Mouse (Mus musculus): ENCODE measurements at regions not wholly inside any gene's neighbourhood (a gene's known extent, or its start where the extent isn't known, plus 50 kb on each side); places are given as distances from the start of the nearest gene placed in this dataset.

- ATAC-seq (replicated peaks; ENCODE audit: insufficient number of reproducible peaks, low FRiP score, low TSS enrichment, low read depth), result no peak
- no peak for DNase-seq (ENCODE audit: low spot score)
- H3K9ac ChIP-seq (replicated peaks; ENCODE audit: low read length), result no peak overlapping the region
Measured at GRCm38 (mm10) chr7:64056498-64056897, 97.1 kb upstream of the Trpm1 start.

GRCm38 (mm10) chr7:64054996-64055395 is 98.6 kb upstream of the Trpm1 start:
- no peaks in the 10 kb centered on the region for H3K36me3 ChIP-seq (replicated peaks; ENCODE audit: control insufficient read depth, insufficient read depth, low read depth, low read length)
- H3K9ac ChIP-seq (replicated peaks; ENCODE audit: low read length), result no peak overlapping the region
- ATAC-seq (replicated peaks; ENCODE audit: insufficient number of reproducible peaks, low FRiP score, low TSS enrichment, low read depth), result no peak
- H3K4me3 ChIP-seq (ENCODE audit: low read depth, low read length), result no peak overlapping the region
- H3K4me2 ChIP-seq (ENCODE audit: low read depth, low read length), result no peak overlapping the region
- WGBS, result 74% methylated on average over 4 of the region's 4 CpGs
- H3K27ac ChIP-seq (replicated peaks; ENCODE audit: low read depth, low read length), result no peak overlapping the region
- no peaks in the 10 kb centered on the region for H3K27me3 ChIP-seq (ENCODE audit: control insufficient read depth, insufficient read depth, low read length)
- no peak for DNase-seq (ENCODE audit: low spot score)
- H3K9me3 ChIP-seq (replicated peaks; ENCODE audit: control insufficient read depth, low read length), result no peaks in the 10 kb centered on the region
- H3K4me1 ChIP-seq (ENCODE audit: control insufficient read depth, insufficient read depth, low read length), result no peaks in the 10 kb centered on the region; the same call in 1 of the 2 replicates

More at GRCm38 (mm10) chr7:64056498-64056897, 97.1 kb upstream of the Trpm1 start:
- no peaks in the 10 kb centered on the region; the same call in 1 of the 2 replicates for H3K4me1 ChIP-seq (ENCODE audit: control insufficient read depth, insufficient read depth, low read length)
- no peak overlapping the region for H3K4me2 ChIP-seq (ENCODE audit: low read depth, low read length)
- H3K36me3 ChIP-seq (replicated peaks; ENCODE audit: control insufficient read depth, insufficient read depth, low read depth, low read length), result no peaks in the 10 kb centered on the region
- no peak overlapping the region for H3K4me3 ChIP-seq (ENCODE audit: low read depth, low read length)
- H3K27me3 ChIP-seq (ENCODE audit: control insufficient read depth, insufficient read depth, low read length), result no peaks in the 10 kb centered on the region
- no peak overlapping the region for H3K27ac ChIP-seq (replicated peaks; ENCODE audit: low read depth, low read length)
- WGBS, result 78% methylated on average over 3 of the region's 3 CpGs
- H3K9me3 ChIP-seq (replicated peaks; ENCODE audit: control insufficient read depth, low read length), result no peaks in the 10 kb centered on the region

- no peaks in the 10 kb centered on the region; the same call in 1 of the 2 replicates for H3K4me1 ChIP-seq (ENCODE audit: control insufficient read depth, insufficient read depth, low read length)
- 55% methylated on average over 12 of the region's 12 CpGs for WGBS
- no peak overlapping the region for H3K4me2 ChIP-seq (ENCODE audit: low read depth, low read length)
- H3K27me3 ChIP-seq (ENCODE audit: control insufficient read depth, insufficient read depth, low read length), result no peaks in the 10 kb centered on the region
- no peaks in the 10 kb centered on the region for H3K36me3 ChIP-seq (replicated peaks; ENCODE audit: control insufficient read depth, insufficient read depth, low read depth, low read length)
- no peak for ATAC-seq (replicated peaks; ENCODE audit: insufficient number of reproducible peaks, low FRiP score, low TSS enrichment, low read depth)
- no peaks in the 10 kb centered on the region for H3K9me3 ChIP-seq (replicated peaks; ENCODE audit: control insufficient read depth, low read length)
- no peak overlapping the region for H3K27ac ChIP-seq (replicated peaks; ENCODE audit: low read depth, low read length)
- DNase-seq (ENCODE audit: low spot score), result no peak
- no peak overlapping the region for H3K9ac ChIP-seq (replicated peaks; ENCODE audit: low read length)
- H3K4me3 ChIP-seq (ENCODE audit: low read depth, low read length), result no peak overlapping the region
Measured at GRCm38 (mm10) chr7:64053766-64054165, 99.9 kb upstream of the Trpm1 start.

- Histone ChIP-seq H3K9ac (replicated peaks; ENCODE audit: low read length) (no peak overlapping the region), H3K36me3 (replicated peaks; ENCODE audit: control insufficient read depth, insufficient read depth, low read depth, low read length) (no peaks in the 10 kb centered on the region), H3K4me1 (ENCODE audit: control insufficient read depth, insufficient read depth, low read length) (no peaks in the 10 kb centered on the region), H3K4me3 (ENCODE audit: low read depth, low read length) (no peak overlapping the region), H3K27me3 (ENCODE audit: control insufficient read depth, insufficient read depth, low read length) (no peaks in the 10 kb centered on the region), H3K9me3 (replicated peaks; ENCODE audit: control insufficient read depth, low read length) (no peaks in the 10 kb centered on the region), H3K4me2 (ENCODE audit: low read depth, low read length) (no peak overlapping the region), H3K27ac (replicated peaks; ENCODE audit: low read depth, low read length) (no peak overlapping the region)
- ATAC-seq (replicated peaks; ENCODE audit: insufficient number of reproducible peaks, low FRiP score, low TSS enrichment, low read depth) (no peak), DNase-seq (ENCODE audit: low spot score) (no peak)
- WGBS, result 89% methylated on average over 9 of the region's 9 CpGs
Measured at GRCm38 (mm10) chr7:64052400-64052799, 101.2 kb upstream of the Trpm1 start.

- Histone ChIP-seq H3K9me3 (replicated peaks; ENCODE audit: control insufficient read depth, low read length) (no peaks in the 10 kb centered on the region), H3K27ac (replicated peaks; ENCODE audit: low read depth, low read length) (no peak overlapping the region), H3K9ac (replicated peaks; ENCODE audit: low read length) (no peak overlapping the region), H3K4me1 (ENCODE audit: control insufficient read depth, insufficient read depth, low read length) (no peaks in the 10 kb centered on the region), H3K36me3 (replicated peaks; ENCODE audit: control insufficient read depth, insufficient read depth, low read depth, low read length) (no peaks in the 10 kb centered on the region), H3K4me3 (ENCODE audit: low read depth, low read length) (no peak overlapping the region), H3K27me3 (ENCODE audit: control insufficient read depth, insufficient read depth, low read length) (no peaks in the 10 kb centered on the region), H3K4me2 (ENCODE audit: low read depth, low read length) (no peak overlapping the region)
- ATAC-seq (replicated peaks; ENCODE audit: insufficient number of reproducible peaks, low FRiP score, low TSS enrichment, low read depth) (no peak), DNase-seq (ENCODE audit: low spot score) (no peak)
- 81% methylated on average over 3 of the region's 3 CpGs for WGBS
Measured at GRCm38 (mm10) chr7:64050826-64051401, 102.7 kb upstream of the Trpm1 start.

- no peak overlapping the region for H3K9ac ChIP-seq (replicated peaks; ENCODE audit: low read length)
- DNase-seq (ENCODE audit: low spot score), result no peak
- H3K27ac ChIP-seq (replicated peaks; ENCODE audit: low read depth, low read length), result no peak overlapping the region
- no peak overlapping the region for H3K4me2 ChIP-seq (ENCODE audit: low read depth, low read length)
- H3K27me3 ChIP-seq (ENCODE audit: control insufficient read depth, insufficient read depth, low read length), result no peaks in the 10 kb centered on the region
- H3K36me3 ChIP-seq (replicated peaks; ENCODE audit: control insufficient read depth, insufficient read depth, low read depth, low read length), result no peaks in the 10 kb centered on the region
- no peaks in the 10 kb centered on the region for H3K4me1 ChIP-seq (ENCODE audit: control insufficient read depth, insufficient read depth, low read length)
- H3K4me3 ChIP-seq (ENCODE audit: low read depth, low read length), result no peak overlapping the region
- H3K9me3 ChIP-seq (replicated peaks; ENCODE audit: control insufficient read depth, low read length), result no peaks in the 10 kb centered on the region
- 75% methylated on average over 5 of the region's 5 CpGs for WGBS
- ATAC-seq (replicated peaks; ENCODE audit: insufficient number of reproducible peaks, low FRiP score, low TSS enrichment, low read depth), result no peak
Measured at GRCm38 (mm10) chr7:64050246-64050645, 103.4 kb upstream of the Trpm1 start.

- peak; percentile 24; the same call in 1 of the 2 replicates for ATAC-seq (replicated peaks; ENCODE audit: insufficient number of reproducible peaks, low FRiP score, low TSS enrichment, low read depth)
- Histone ChIP-seq H3K9me3 (replicated peaks; ENCODE audit: control insufficient read depth, low read length) (no peaks in the 10 kb centered on the region), H3K4me1 (ENCODE audit: control insufficient read depth, insufficient read depth, low read length) (no peaks in the 10 kb centered on the region), H3K9ac (replicated peaks; ENCODE audit: low read length) (peak overlapping the region; percentile 78), H3K27ac (replicated peaks; ENCODE audit: low read depth, low read length) (no peak overlapping the region), H3K36me3 (replicated peaks; ENCODE audit: control insufficient read depth, insufficient read depth, low read depth, low read length) (no peaks in the 10 kb centered on the region), H3K27me3 (ENCODE audit: control insufficient read depth, insufficient read depth, low read length) (no peaks in the 10 kb centered on the region), H3K4me3 (ENCODE audit: low read depth, low read length) (peak overlapping the region; percentile 41; the same call in 1 of the 2 replicates), H3K4me2 (ENCODE audit: low read depth, low read length) (peak overlapping the region; percentile 83)
- 75% methylated on average over 11 of the region's 11 CpGs for WGBS
- no peak for DNase-seq (ENCODE audit: low spot score)
Measured at GRCm38 (mm10) chr7:64049183-64049965, 104.3 kb upstream of the Trpm1 start.

- H3K4me2 ChIP-seq (ENCODE audit: low read depth, low read length), result peak overlapping the region; percentile 83
- H3K27ac ChIP-seq (replicated peaks; ENCODE audit: low read depth, low read length), result no peak overlapping the region
- H3K36me3 ChIP-seq (replicated peaks; ENCODE audit: control insufficient read depth, insufficient read depth, low read depth, low read length), result no peaks in the 10 kb centered on the region
- peak overlapping the region; percentile 41 for H3K4me3 ChIP-seq (ENCODE audit: low read depth, low read length)
- DNase-seq (ENCODE audit: low spot score), result peak; percentile 89
- H3K27me3 ChIP-seq (ENCODE audit: control insufficient read depth, insufficient read depth, low read length), result no peaks in the 10 kb centered on the region
- peak overlapping the region; percentile 78 for H3K9ac ChIP-seq (replicated peaks; ENCODE audit: low read length)
- WGBS, result 5% methylated on average over 21 of the region's 21 CpGs
- H3K4me1 ChIP-seq (ENCODE audit: control insufficient read depth, insufficient read depth, low read length), result no peaks in the 10 kb centered on the region
- H3K9me3 ChIP-seq (replicated peaks; ENCODE audit: control insufficient read depth, low read length), result no peaks in the 10 kb centered on the region
- ATAC-seq (replicated peaks; ENCODE audit: insufficient number of reproducible peaks, low FRiP score, low TSS enrichment, low read depth), result peak; percentile 86
Measured at GRCm38 (mm10) chr7:64048452-64049182, 105.0 kb upstream of the Trpm1 start.

Data from embryonic facial prominence, embryonic 11.5 days (tissue).